Mouse (Mus musculus) forebrain, embryonic 15.5 days (tissue): Measurements from ENCODE around the gene Itga5. TPM values are rescaled to one million over a fixed set of nuclear protein-coding genes. Genes with fewer than 3 reads are reported as not detected.
"Not testable (repeated sequence)": the region's sequence is repeated elsewhere in the genome, so short reads cannot be mapped to it uniquely, and the experiment has no call there.

Experiments used
- ATAC-seq: fragments of 200-750 bp; cut with Nextera tagmentation; replicated peaks from 2 replicates; pipeline ENCODE4 v1.8.0; 2017; ENCODE audit warnings: mild to moderate bottlenecking, moderate TSS enrichment, moderate library complexity
- H3K27ac ChIP-seq: fragments of 300-500 bp; sonication (generic); replicated peaks from 2 replicates; pipeline ENCODE4 v1.5.1; 2015; ENCODE audit warnings: mild to moderate bottlenecking, inconsistent platforms
- H3K27me3 ChIP-seq: fragments of 300-500 bp; sonication (generic); 2 replicates; pipeline ENCODE4 v1.6.1; 2015; ENCODE audit warnings: inconsistent platforms
- H3K36me3 ChIP-seq: fragments of 300-500 bp; sonication (generic); 2 replicates; pipeline ENCODE4 v1.6.1; 2015; ENCODE audit warnings: mild to moderate bottlenecking, inconsistent platforms
- H3K4me1 ChIP-seq: fragments of 300-500 bp; sonication (generic); 2 replicates; pipeline ENCODE4 v1.6.1; 2015; ENCODE audit warnings: inconsistent platforms
- H3K4me2 ChIP-seq: fragments of 300-500 bp; sonication (generic); replicated peaks from 2 replicates; pipeline ENCODE4 v1.6.1; 2015; ENCODE audit warnings: mild to moderate bottlenecking, inconsistent platforms
- H3K4me3 ChIP-seq: fragments of 300-500 bp; sonication (generic); 2 replicates; pipeline ENCODE4 v1.5.1; 2015; ENCODE audit warnings: mild to moderate bottlenecking, inconsistent platforms
- H3K9ac ChIP-seq: fragments of 300-500 bp; sonication (generic); replicated peaks from 2 replicates; pipeline ENCODE4 v1.6.1; 2015; ENCODE audit warnings: mild to moderate bottlenecking, inconsistent platforms
- H3K9me3 ChIP-seq: fragments of 300-500 bp; sonication (generic); 2 replicates; pipeline ENCODE4 v1.6.1; 2016; ENCODE audit warnings: inconsistent platforms
- WGBS: fragments of 180-500 bp; shearing (Covaris S2); methylation state at CpG from one replicate; pipeline ENCODE4 v1.1.7; 2015; ENCODE audit warnings: mixed read lengths; 5-methylcytosine and 5-hydroxymethylcytosine counted together
- polyA plus RNA-seq: library from polyadenylated mRNA; unstranded; fragments of >200 nt; fragmentation: Nextera tagmentation; extraction: Ambion mirVana; gene quantifications from 2 replicates; pipeline ENCODE4 v1.2.1, GENCODE M21; 2015

Itga5 gene
- 5.7 and 7.2 TPM in 2 replicates for polyA plus RNA-seq

DNA sequence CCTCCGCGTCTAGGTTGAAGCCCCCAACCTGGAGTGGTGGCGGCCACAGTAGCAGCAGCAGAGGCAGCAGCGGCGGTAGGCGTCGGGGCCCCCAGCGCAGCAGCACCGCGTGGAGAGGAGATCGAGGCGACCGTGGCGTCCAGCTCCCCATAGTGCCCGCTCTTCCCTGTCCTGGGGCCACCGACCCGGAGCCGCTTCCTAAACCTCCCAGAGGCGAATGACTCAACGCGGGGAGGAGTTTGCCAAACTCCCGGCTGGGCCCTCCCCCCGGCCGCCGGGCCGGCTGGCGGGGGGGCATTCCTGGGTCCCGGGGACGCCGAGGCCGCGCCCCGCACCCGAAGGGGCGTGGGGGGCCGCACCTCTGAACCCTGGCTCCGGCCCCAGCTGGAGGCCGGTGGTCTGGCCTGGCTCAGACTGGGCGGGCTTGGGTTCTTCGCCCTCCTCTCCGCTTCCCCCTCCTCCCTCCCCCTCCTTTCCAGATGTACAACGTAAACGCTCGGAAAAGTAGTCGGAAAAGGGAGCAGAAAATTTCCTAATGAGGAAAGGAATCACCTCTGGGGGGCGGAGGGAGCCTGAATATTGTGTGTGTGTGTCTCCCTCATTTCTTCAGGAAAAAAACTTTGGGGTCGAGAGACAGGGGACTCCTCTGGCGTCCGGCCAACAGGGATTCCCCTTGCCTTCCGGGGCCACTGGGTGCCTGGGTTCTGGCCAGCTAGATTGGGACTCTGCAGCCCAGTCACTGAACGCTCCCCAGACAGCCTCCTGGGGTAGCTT, at the start of gene Itga5:
Itga5 (minus strand) TSS at position 388 of the 774 bp plus-strand sequence.
- WGBS, result 1% methylated on average over 44 of the region's 51 CpGs
- peak within 1 kb of the TSS; percentile 57 for H3K9ac ChIP-seq
- no peaks in the 10 kb centered on the region for H3K27me3 ChIP-seq
- H3K27ac ChIP-seq, result no peak within 1 kb of the TSS; the same call in 1 of the 2 replicates
- ATAC-seq, result peak; percentile 75
- peaks cover 23% of the 10 kb centered on the region for H3K4me1 ChIP-seq
- H3K4me2 ChIP-seq, result peak within 1 kb of the TSS; percentile 99
- H3K36me3 ChIP-seq, result no peaks in the 10 kb centered on the region
- H3K9me3 ChIP-seq, result no peaks in the 10 kb centered on the region
- peak within 1 kb of the TSS; percentile 56 for H3K4me3 ChIP-seq

DNA sequence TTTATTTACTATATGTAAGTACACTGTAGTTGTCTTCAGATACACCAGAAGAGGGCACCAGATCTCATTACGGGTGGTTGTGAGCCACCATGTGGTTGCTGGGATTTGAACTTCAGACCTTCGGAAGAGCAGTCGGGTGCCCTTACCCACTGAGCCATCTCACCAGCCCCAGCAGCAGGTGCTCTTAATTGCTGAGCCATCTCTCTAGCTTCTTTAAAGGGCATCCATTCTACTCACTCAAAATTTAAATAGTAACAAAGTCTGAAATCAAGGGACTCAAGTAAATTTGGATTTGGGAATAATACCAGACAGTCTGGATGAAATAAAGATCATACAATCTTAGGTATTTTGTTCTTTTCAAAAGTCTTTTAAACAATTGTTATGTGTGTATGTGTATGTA, 39.0 kb upstream of the Itga5 start:
- not testable (repeated sequence) for H3K4me1 ChIP-seq

DNA sequence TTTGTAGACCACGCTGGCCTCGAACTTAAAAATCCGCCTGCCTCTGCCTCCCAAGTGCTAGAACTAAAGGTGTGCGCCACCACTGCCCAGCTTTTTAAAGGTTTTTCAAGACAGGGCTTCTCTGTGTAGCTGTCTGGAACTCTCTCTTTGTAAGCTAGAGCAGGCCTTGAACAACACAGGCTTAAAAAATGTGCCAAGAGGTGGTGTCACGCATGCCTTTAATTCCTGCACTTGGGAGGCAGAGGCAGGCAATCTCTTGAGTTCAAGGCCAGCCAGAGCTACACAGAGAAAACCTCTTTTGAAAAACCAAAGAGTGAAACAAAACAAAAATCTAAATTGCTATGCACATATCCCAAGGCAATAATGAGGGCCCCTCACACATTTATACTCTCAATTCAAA, 34.8 kb upstream of the Itga5 start:
- no peak overlapping the region for H3K9ac ChIP-seq
- H3K27me3 ChIP-seq, result no peaks in the 10 kb centered on the region
- ATAC-seq, result no peak
- no peaks in the 10 kb centered on the region for H3K4me1 ChIP-seq
- H3K36me3 ChIP-seq, result no peaks in the 10 kb centered on the region
- WGBS, result 91% methylated on average over 5 of the region's 5 CpGs
- no peaks in the 10 kb centered on the region for H3K9me3 ChIP-seq
- no peak overlapping the region for H3K27ac ChIP-seq
- H3K4me2 ChIP-seq, result no peak overlapping the region
- H3K4me3 ChIP-seq, result no peak overlapping the region

More for the DNA sequence above, 39.0 kb upstream of the Itga5 start:
- not testable (repeated sequence) for H3K27ac ChIP-seq, ATAC-seq, H3K4me2 ChIP-seq, H3K4me3 ChIP-seq, H3K36me3 ChIP-seq, H3K9ac ChIP-seq, H3K27me3 ChIP-seq, H3K9me3 ChIP-seq
- 94% methylated on average over 3 of the region's 3 CpGs for WGBS

DNA sequence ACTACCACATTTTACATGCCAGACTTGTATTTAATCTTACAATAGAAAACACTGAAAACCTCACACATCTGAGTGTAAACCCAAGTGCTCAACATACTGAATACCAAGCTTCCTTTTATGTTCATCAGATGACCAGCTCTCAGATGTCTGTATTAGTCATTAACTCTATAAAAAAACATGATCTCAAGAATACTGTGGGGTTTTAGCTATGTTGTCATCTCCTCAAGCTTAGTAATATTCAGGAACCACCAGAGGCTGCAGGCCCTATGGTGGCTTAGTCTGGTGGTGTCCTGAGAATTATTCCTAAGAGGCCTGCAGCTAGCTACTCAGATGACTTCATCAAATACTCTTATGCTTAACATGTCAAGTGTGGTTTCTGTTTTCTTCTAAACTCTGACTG, 27.0 kb upstream of the Itga5 start:
- no peak for ATAC-seq
- Histone ChIP-seq H3K27ac (no peak overlapping the region), H3K9ac (no peak overlapping the region), H3K36me3 (no peaks in the 10 kb centered on the region), H3K4me1 (no peaks in the 10 kb centered on the region), H3K9me3 (no peaks in the 10 kb centered on the region), H3K4me2 (no peak overlapping the region), H3K27me3 (no peaks in the 10 kb centered on the region), H3K4me3 (no peak overlapping the region)

DNA sequence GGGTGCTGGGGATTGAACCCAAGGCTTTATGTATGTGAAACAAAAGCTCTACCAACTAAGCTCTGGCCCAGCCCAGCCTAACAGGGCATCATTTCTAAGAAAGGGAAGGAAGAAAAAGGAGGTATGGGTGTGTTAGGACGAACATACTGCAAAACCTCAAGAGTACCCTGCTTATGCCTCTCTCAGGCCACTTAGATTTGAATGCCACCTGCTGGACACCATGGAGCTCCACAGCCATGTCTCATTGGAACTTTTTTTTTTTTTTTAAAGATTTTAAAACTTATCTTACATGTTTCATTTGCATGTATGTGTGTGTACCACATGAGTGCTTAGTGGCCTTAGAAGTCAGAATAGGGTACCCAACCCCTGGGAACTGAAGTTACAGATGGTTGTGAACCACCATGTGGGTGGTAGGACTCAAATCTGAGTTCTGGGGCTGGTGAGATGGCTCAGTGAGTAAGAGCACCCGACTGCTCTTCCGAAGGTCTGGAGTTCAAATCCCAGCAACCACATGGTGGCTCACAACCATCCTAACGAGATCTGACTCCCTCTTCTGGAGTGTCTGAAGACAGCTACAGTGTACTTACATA, 22.1 kb upstream of the Itga5 start:
- Histone ChIP-seq H3K4me2 (no peak overlapping the region), H3K36me3 (no peaks in the 10 kb centered on the region), H3K27ac (no peak overlapping the region), H3K4me1 (no peaks in the 10 kb centered on the region), H3K4me3 (no peak overlapping the region), H3K9ac (no peak overlapping the region), H3K9me3 (no peaks in the 10 kb centered on the region), H3K27me3 (no peaks in the 10 kb centered on the region)
- no peak for ATAC-seq
- 54% methylated on average over 4 of the region's 4 CpGs for WGBS

DNA sequence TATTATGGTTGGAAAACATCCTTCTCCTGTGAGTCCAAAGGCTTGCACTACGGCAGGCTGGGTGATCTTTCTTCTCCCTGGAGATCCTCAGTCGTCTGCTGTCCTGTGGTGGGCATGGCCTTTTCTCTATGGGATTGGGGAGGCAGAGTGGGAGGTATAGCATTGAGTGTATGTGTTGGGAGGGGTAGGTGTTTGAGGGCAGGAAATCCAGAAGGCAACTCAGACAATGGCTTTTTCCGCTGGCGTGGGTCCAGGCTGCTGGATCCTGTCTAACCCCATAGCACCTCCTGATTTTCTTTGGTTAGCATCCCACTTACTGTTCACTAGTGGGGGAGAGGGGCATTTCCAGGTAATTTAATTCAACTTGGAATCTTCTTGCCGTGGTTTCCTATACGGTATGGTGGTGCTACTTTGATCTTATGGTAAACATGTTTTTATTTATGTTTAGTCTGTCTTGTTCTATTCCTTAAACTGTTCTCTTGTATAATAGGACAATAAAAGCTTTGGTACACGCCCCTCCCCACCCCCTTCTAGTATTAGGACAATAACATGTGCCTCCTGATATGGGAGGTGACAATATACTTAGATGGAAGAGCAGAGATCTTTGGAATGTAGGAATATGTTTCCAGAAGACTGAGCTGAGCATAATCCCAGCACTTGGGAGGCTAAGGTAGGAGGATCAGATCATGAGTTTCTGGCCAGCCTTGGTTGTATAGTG, 17.4 kb upstream of the Itga5 start:
- no peaks in the 10 kb centered on the region for H3K4me1 ChIP-seq
- H3K9me3 ChIP-seq, result no peaks in the 10 kb centered on the region
- H3K4me2 ChIP-seq, result no peak overlapping the region
- H3K4me3 ChIP-seq, result no peak overlapping the region
- no peaks in the 10 kb centered on the region for H3K36me3 ChIP-seq
- no peak overlapping the region for H3K9ac ChIP-seq
- no peaks in the 10 kb centered on the region for H3K27me3 ChIP-seq
- ATAC-seq, result no peak
- 71% methylated on average over 7 of the region's 7 CpGs for WGBS
- H3K27ac ChIP-seq, result no peak overlapping the region

DNA sequence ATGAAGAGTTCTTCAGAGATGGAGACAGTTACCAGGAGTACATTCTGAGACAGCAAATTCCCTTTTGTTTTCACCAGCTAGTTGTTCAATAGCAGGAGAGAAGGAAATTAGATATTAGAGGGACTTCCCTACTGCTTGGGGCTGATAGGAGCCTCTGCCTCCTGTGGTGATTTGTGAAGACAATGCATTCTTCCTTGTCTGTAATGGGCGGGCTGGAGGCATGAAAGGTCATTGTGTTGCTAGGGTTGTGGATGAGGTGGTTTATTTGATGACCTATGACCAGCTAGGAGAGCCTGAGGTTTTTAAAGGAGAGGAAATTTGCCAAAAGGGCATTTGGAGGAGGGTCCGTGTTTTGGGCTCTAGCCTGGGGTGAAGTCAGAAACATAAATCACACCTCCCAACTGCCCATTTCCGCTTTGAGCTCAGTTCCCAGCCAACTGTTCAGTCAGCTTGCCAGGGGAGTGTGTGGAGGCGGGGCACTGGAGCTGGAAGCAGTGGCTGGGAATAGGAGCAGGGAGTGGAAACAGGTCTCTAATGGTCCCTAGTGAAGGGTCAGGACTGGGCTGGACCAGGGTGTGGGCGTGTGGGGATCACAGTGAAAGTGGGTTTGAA, 16.3 kb upstream of the Itga5 start:
- ATAC-seq, result no peak
- Histone ChIP-seq H3K4me1 (no peaks in the 10 kb centered on the region), H3K27ac (no peak overlapping the region), H3K27me3 (no peaks in the 10 kb centered on the region), H3K4me2 (no peak overlapping the region), H3K4me3 (no peak overlapping the region), H3K36me3 (no peaks in the 10 kb centered on the region), H3K9me3 (no peaks in the 10 kb centered on the region), H3K9ac (no peak overlapping the region)
- 38% methylated on average over 5 of the region's 5 CpGs for WGBS

- Histone ChIP-seq H3K9me3 (no peaks in the 10 kb centered on the region), H3K36me3 (no peaks in the 10 kb centered on the region), H3K9ac (no peak overlapping the region), H3K27ac (no peak overlapping the region), H3K4me3 (no peak overlapping the region), H3K4me2 (no peak overlapping the region), H3K27me3 (no peaks in the 10 kb centered on the region), H3K4me1 (no peaks in the 10 kb centered on the region)
- no peak for ATAC-seq
- 91% methylated on average over 2 of the region's 2 CpGs for WGBS
Observed at GRCm38 (mm10) chr15:103382075-103382474, 15.5 kb upstream of the Itga5 start.

DNA sequence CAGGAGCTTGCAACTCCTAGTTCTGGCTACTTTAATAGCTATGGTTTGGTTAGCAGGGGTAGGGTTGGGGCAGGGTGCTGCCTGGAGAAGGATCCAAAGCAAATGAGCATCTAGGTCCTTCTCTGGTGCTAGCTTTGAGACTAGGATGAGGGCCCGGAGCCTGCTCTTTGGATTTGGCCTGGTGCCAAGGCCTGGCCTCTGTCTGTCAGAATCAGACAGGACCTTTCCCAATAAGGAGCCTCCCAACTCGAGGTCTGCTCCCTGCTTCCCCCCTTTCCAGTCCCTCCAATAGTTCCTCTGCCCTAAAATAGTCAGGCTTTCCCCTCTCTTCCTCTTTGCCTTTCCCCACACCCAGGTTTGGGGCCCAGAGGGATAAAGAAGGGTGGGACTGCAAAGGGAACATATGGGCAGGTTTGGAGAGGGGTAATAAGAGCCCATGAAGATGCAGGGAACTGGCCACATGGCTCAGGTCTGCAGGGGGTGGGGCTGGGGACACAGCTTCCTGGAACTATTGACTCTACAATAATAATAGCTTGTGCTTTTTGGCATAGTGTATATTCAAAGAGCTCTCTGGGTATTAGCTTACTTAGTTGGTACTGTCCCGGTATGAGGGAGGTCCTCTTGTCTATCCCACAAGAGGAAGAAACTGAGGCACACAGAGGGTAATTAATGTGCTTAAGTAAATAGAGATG, 12.2 kb upstream of the Itga5 start:
- no peak overlapping the region for H3K4me2 ChIP-seq
- no peak overlapping the region for H3K4me3 ChIP-seq
- H3K9ac ChIP-seq, result no peak overlapping the region
- ATAC-seq, result no peak
- no peak overlapping the region for H3K27ac ChIP-seq
- no peaks in the 10 kb centered on the region for H3K27me3 ChIP-seq
- no peaks in the 10 kb centered on the region for H3K9me3 ChIP-seq
- no peaks in the 10 kb centered on the region for H3K4me1 ChIP-seq
- no peaks in the 10 kb centered on the region for H3K36me3 ChIP-seq
- WGBS, result 54% methylated on average over 3 of the region's 3 CpGs

- no peaks in the 10 kb centered on the region for H3K4me1 ChIP-seq
- H3K9me3 ChIP-seq, result no peaks in the 10 kb centered on the region
- H3K4me3 ChIP-seq, result no peak overlapping the region
- no peak for ATAC-seq
- H3K27me3 ChIP-seq, result no peaks in the 10 kb centered on the region
- WGBS, result 73% methylated on average over 3 of the region's 3 CpGs
- no peaks in the 10 kb centered on the region for H3K36me3 ChIP-seq
- H3K9ac ChIP-seq, result no peak overlapping the region
- H3K4me2 ChIP-seq, result no peak overlapping the region
- no peak overlapping the region for H3K27ac ChIP-seq
Observed at GRCm38 (mm10) chr15:103377752-103378664, 11.4 kb upstream of the Itga5 start.

- no peak overlapping the region for H3K9ac ChIP-seq
- H3K36me3 ChIP-seq, result no peaks in the 10 kb centered on the region
- H3K4me3 ChIP-seq, result no peak overlapping the region
- H3K27me3 ChIP-seq, result no peaks in the 10 kb centered on the region
- H3K4me2 ChIP-seq, result no peak overlapping the region
- no peak overlapping the region for H3K27ac ChIP-seq
- H3K9me3 ChIP-seq, result no peaks in the 10 kb centered on the region
- ATAC-seq, result no peak
- 73% methylated on average over 8 of the region's 8 CpGs for WGBS
- H3K4me1 ChIP-seq, result no peaks in the 10 kb centered on the region
Observed at GRCm38 (mm10) chr15:103376837-103377269, 10.3 kb upstream of the Itga5 start.
